Mouse (Mus musculus) heart, adult 2 months (tissue): ENCODE data around the gene Mtmr4.

Experiments
- EP300 ChIP-seq: fragments of 200-500 bp; IDR thresholded peaks from 2 replicates; pipeline ENCODE4 v1.6.1; 2011; ENCODE audit warnings: low read depth, low read length, control low read depth; ENCODE audit not compliant: insufficient read depth
- POLR2A ChIP-seq: fragments of 200-500 bp; IDR thresholded peaks from 2 replicates; pipeline ENCODE4 v1.6.1; 2011; ENCODE audit warnings: mild to moderate bottlenecking, low read depth, low read length, control low read depth; ENCODE audit not compliant: insufficient read depth

DNA sequence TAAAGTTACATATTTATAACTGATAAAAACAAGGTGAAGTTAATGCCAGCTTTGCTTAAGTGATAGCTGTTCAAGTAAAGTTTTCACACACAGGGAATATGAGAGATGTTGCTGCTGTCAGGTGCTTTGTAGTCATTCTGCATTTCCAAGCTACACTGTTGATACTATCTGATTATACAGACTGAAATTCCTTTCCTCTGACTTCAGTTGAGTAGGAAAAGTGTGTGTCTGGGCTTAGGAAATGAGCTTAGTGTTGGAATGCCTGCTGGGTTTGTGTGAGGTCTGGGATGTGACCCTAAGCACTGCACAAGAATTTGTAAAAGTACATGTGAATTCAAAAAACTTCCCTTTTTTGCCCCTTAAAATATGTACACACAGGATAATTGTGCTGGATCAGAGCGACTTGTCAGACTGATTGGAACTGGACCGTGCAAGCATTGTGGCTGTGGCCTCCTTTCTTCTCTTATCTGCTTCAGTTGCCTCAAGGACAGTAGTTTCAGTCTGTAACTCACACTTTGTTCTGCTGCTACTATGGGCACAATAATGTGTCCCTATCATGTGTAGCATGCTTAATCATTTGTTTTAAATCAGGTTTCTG lies 36.8 kb upstream of the Mtmr4 start:
- TF ChIP-seq EP300 (no peak), POLR2A (no peak)
